Mouse (Mus musculus): ENCODE results near the gene Hormad2. TPM values are rescaled to one million over a fixed set of nuclear protein-coding genes. Genes with fewer than 3 reads are reported as not detected.

The Hormad2 gene
- 0.22 and 0.31 TPM in 2 replicates for polyA plus RNA-seq (2015; fragmentation: Nextera tagmentation; extraction: Ambion mirVana)

DNA sequence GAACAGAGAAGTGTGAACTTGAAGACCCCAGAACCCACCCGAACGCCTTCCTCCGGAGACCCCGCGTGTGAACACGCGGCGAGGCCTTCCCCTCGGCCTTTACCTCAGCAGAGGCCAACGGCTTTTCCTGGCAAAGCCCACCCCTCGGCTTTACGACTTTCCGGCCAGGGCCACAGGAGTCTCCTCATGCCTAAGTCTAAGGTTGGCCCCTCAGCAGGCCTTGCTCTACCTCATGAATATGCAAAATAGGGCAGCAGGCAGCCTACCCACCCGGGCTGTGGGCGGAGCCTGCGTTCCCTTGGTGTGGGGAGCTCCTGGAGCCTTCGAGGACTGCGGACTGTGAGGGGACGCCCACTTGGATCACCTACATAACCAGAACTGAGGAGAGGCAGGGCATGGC, at the start of gene Hormad2:
Gene Hormad2 (minus strand): TSS at position 128 of the 400 bp plus-strand sequence.
- 0 out of 2 replicates have a peak, but pooled peaks have one; percentile 19 for ATAC-seq (ENCODE audit: insufficient number of reproducible peaks, low FRiP score, low TSS enrichment, low read depth)
- 47% methylated on average over 19 of the region's 19 CpGs for WGBS
- Histone ChIP-seq H3K9me3 (no peaks in the 10 kb centered on the region), H3K4me2 (0 out of 2 replicates have a peak within 1 kb of the TSS, but pooled peaks have one; percentile 19), H3K9ac (no peak within 1 kb of the TSS), H3K4me1 (no peaks in the 10 kb centered on the region), H3K4me3 (no peak within 1 kb of the TSS), H3K36me3 (no peaks in the 10 kb centered on the region), H3K27ac (no peak within 1 kb of the TSS), H3K27me3 (no peaks in the 10 kb centered on the region)

DNA sequence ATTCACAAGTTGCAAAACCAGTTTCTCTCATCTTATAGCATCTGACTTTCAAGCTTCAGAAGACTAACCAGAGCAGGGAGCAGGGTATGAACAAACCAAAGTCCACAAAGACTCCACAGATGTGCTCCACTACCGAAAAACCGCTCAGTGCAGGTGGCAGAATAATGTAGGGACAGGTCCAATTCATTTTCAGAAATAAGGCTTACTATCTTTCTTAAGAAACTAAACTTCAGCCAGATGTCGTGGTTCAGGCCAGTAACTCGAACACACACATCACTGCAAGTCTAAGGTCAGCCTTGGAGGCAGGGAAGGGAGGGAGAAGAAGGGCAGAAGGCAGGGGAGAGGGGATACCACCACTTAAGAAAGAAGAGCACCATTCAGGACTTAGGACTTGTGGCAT, 48.3 kb upstream of the Hormad2 start:
- Histone ChIP-seq H3K9ac (no peak overlapping the region), H3K27me3 (no peaks in the 10 kb centered on the region), H3K4me3 (no peak overlapping the region), H3K4me2 (no peak overlapping the region), H3K9me3 (no peaks in the 10 kb centered on the region), H3K27ac (no peak overlapping the region), H3K4me1 (0 out of 2 replicates have a peak, but pooled peaks cover 4% of the 10 kb centered on the region), H3K36me3 (peaks cover 90% of the 10 kb centered on the region)
- WGBS, result 85% methylated on average over 4 of the region's 4 CpGs
- no peak for ATAC-seq (ENCODE audit: insufficient number of reproducible peaks, low FRiP score, low TSS enrichment, low read depth)

DNA sequence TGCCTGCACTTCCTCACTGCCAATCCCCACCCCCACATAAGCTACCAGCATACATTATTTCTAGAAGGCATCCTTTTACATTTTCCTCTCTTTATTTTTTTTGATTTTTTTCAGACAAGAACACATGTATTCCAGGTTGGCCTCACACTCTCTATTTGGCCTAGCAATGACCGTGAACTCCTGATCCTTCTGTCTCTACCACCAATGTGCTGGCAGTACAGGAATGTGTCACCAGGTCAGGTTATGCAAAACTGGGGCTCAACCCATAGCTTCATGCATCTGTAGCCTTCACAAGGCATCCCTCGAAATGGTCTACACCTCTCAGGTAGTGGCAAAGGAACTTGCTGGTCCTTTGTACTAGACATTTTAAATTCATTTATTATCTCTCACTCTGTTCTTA, 47.9 kb upstream of the Hormad2 start:
- no peak for ATAC-seq (ENCODE audit: insufficient number of reproducible peaks, low FRiP score, low TSS enrichment, low read depth)
- no peak overlapping the region for H3K4me2 ChIP-seq
- no peak overlapping the region for H3K4me3 ChIP-seq
- H3K9me3 ChIP-seq, result no peaks in the 10 kb centered on the region
- no peaks in the 10 kb centered on the region for H3K27me3 ChIP-seq
- H3K9ac ChIP-seq, result no peak overlapping the region
- H3K4me1 ChIP-seq, result 0 out of 2 replicates have a peak, but pooled peaks cover 4% of the 10 kb centered on the region
- WGBS, result 92% methylated on average over 2 of the region's 2 CpGs
- H3K27ac ChIP-seq, result no peak overlapping the region
- H3K36me3 ChIP-seq, result peaks cover 94% of the 10 kb centered on the region

DNA sequence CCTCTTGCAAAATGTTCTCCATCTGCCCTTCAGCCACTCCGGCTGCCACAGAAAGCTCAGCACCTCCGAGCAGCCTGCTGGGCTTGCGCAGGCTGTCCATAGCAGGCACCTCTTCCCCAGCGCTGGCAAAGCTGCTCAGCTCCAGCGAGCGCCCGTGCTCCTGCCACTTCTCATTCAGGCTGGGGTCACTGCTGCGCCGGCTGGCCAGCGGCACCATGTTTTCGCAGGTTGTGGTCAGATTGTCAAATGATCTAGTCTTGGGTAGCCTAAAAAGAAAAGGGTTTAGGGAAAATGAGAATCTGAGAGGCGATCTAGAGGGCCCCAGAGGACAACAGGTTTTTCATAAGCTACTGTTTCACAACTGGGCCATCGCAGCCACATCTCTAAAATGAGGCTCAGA, 47.5 kb upstream of the Hormad2 start:
- H3K4me3 ChIP-seq, result no peak overlapping the region
- 95% methylated on average over 13 of the region's 13 CpGs for WGBS
- no peak overlapping the region for H3K27ac ChIP-seq
- no peaks in the 10 kb centered on the region for H3K27me3 ChIP-seq
- peaks cover 98% of the 10 kb centered on the region for H3K36me3 ChIP-seq
- H3K4me1 ChIP-seq, result 0 out of 2 replicates have a peak, but pooled peaks cover 4% of the 10 kb centered on the region
- no peak overlapping the region for H3K4me2 ChIP-seq
- ATAC-seq (ENCODE audit: insufficient number of reproducible peaks, low FRiP score, low TSS enrichment, low read depth), result no peak
- no peaks in the 10 kb centered on the region for H3K9me3 ChIP-seq
- no peak overlapping the region for H3K9ac ChIP-seq

DNA sequence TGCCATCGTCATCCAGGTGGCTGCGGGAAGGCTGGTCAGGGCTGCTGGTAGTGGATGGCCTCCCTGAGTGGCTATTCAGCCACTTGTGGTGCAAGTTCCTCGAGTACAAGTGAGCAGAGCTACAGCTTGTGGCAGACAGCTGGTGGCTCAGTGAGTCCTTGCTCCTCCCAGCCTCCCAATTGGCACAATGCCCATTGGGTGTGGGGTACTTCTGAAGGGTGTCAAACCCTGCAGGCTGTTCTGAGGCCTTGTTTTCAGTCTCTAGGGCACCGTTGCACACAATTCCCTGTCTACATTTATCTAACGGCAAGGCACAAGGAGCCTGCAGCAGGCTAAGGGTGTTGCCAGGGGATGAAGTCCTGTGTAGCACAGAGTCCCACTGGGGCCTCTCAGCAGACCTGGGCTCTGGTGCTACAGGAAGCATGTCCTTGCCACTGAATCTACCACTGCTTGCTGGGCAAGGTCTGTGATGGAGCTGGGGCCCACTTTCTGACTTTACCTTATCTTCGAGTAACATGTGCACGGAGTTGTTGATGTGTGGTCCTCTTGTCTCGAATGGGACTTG, 46.6 kb upstream of the Hormad2 start:
- WGBS, result 82% methylated on average over 8 of the region's 8 CpGs
- Histone ChIP-seq H3K4me3 (no peak overlapping the region), H3K9ac (no peak overlapping the region), H3K9me3 (no peaks in the 10 kb centered on the region), H3K36me3 (peaks cover 99% of the 10 kb centered on the region), H3K4me1 (0 out of 2 replicates have a peak, but pooled peaks cover 4% of the 10 kb centered on the region), H3K4me2 (no peak overlapping the region), H3K27ac (no peak overlapping the region), H3K27me3 (no peaks in the 10 kb centered on the region)
- peak; percentile 71; the same call in 1 of the 2 replicates for ATAC-seq (ENCODE audit: insufficient number of reproducible peaks, low FRiP score, low TSS enrichment, low read depth)

DNA sequence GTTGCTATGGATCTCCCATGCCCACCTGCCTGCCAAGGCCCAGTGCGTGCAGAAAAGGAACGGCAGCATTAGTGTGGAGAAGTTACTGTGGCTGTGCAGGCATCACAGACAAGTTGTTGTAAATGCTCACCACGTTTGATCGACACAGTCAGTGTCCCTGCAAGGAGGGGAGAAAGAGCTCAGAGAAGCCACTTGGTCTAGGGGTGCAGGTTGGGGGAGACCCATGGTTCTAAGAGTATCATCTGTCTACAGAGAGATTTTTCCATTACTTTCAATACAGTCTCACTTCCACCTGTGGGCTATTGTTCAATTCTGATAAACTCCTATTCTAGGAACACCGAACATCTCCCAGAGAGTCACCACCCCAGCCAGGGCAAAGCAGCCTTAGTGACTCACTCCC, 43.6 kb upstream of the Hormad2 start:
- Histone ChIP-seq H3K4me3 (no peak overlapping the region), H3K27ac (no peak overlapping the region), H3K9ac (no peak overlapping the region), H3K36me3 (peaks cover 97% of the 10 kb centered on the region), H3K4me2 (no peak overlapping the region), H3K9me3 (no peaks in the 10 kb centered on the region), H3K27me3 (no peaks in the 10 kb centered on the region), H3K4me1 (0 out of 2 replicates have a peak, but pooled peaks cover 4% of the 10 kb centered on the region)
- WGBS, result 92% methylated on average over 5 of the region's 5 CpGs
- ATAC-seq (ENCODE audit: insufficient number of reproducible peaks, low FRiP score, low TSS enrichment, low read depth), result no peak

DNA sequence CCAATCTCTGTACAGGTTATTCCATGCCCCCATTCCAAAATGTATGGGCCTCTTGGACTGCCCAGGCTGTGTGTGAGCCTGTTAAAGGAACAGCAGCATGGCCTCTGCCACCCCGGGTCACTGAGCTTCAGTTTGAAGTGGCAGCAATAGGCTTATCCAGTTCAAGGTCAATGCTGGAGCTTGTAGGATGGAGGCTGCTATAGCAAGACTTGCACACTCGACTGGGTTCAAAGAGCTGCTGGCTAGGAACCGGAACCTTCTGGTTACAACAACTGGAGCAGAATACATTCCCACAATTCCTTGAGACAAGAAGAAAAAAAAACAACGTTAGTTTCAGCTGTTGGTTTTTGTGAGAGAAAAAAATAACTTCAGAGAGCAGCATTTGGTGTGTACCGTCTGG, 41.7 kb upstream of the Hormad2 start:
- no peak overlapping the region for H3K4me2 ChIP-seq
- no peak overlapping the region for H3K9ac ChIP-seq
- no peaks in the 10 kb centered on the region for H3K9me3 ChIP-seq
- 93% methylated on average over 5 of the region's 5 CpGs for WGBS
- peaks cover 91% of the 10 kb centered on the region for H3K36me3 ChIP-seq
- H3K27ac ChIP-seq, result no peak overlapping the region
- no peaks in the 10 kb centered on the region for H3K27me3 ChIP-seq
- H3K4me3 ChIP-seq, result no peak overlapping the region
- ATAC-seq (ENCODE audit: insufficient number of reproducible peaks, low FRiP score, low TSS enrichment, low read depth), result no peak
- H3K4me1 ChIP-seq, result 0 out of 2 replicates have a peak, but pooled peaks cover 3% of the 10 kb centered on the region

DNA sequence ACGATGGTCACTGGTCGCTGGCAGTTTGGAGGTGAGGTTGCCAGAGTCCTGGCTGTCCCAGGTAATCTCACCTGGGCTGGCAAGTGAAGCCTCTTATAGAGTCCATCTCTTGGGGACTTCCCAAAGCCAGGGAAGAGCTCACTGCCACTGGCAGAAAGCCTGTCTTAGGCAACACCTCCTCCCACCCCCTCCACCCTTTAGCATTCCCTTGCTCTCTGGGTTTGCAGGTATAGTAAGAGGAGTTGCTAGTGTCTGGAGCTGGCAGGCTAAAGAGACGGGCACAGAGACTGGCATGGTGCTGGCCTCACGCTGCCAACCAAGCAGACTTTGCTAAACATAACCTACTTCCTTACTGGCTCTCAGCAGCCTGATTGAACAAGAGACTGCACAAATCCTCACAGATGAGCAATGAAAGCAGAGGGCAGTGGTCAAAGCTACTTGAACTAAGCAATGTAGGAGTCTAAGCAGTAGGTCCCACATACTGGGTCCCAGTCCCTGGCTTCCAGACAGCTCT, 35.3 kb upstream of the Hormad2 start:
- peaks cover 28% of the 10 kb centered on the region for H3K36me3 ChIP-seq
- no peak overlapping the region for H3K4me2 ChIP-seq
- H3K4me3 ChIP-seq, result no peak overlapping the region
- no peak overlapping the region for H3K27ac ChIP-seq
- H3K4me1 ChIP-seq, result no peaks in the 10 kb centered on the region
- H3K9ac ChIP-seq, result no peak overlapping the region
- 90% methylated on average over 4 of the region's 4 CpGs for WGBS
- H3K9me3 ChIP-seq, result no peaks in the 10 kb centered on the region
- no peaks in the 10 kb centered on the region for H3K27me3 ChIP-seq
- no peak for ATAC-seq (ENCODE audit: insufficient number of reproducible peaks, low FRiP score, low TSS enrichment, low read depth)

DNA sequence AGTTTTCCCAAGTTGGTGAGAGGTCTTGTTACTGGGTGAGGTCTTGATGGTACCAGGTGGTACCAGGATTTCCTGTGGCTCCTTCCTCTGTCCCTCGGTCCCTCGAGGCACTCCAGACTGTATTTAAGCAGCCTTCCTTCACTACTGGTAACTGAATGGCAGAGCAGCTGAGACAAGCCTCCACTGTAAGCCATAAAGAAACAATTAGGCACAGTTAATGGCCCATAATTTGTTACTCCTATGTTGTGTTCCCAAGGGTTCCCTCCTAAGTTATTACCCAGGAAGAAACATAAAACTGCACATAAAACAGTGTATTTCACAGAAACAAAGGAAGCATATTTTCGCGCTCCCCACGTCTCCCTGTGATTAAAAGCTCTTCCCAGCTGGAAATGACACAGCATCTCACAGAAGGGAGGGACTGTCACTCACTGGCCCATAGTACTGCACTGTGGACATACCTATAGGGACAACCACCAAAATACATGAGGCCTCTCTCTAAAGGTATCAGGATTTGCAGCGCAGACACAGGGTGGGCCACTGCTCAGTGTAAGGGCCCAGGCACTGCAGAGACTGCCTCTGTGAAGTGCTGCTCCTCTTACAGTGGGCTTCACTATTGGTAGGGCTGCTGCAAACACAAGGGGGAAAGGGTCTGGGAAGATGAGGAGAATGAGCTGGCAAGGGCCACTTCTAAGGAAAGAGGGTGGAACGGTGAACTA, 31.7 kb upstream of the Hormad2 start:
- Histone ChIP-seq H3K36me3 (no peaks in the 10 kb centered on the region; the same call in 1 of the 2 replicates), H3K4me1 (no peaks in the 10 kb centered on the region), H3K4me2 (no peak overlapping the region), H3K9me3 (no peaks in the 10 kb centered on the region), H3K4me3 (no peak overlapping the region), H3K27me3 (no peaks in the 10 kb centered on the region), H3K9ac (no peak overlapping the region), H3K27ac (no peak overlapping the region; the same call in 1 of the 2 replicates)
- WGBS, result 36% methylated on average over 7 of the region's 7 CpGs
- ATAC-seq (ENCODE audit: insufficient number of reproducible peaks, low FRiP score, low TSS enrichment, low read depth), result no peak

DNA sequence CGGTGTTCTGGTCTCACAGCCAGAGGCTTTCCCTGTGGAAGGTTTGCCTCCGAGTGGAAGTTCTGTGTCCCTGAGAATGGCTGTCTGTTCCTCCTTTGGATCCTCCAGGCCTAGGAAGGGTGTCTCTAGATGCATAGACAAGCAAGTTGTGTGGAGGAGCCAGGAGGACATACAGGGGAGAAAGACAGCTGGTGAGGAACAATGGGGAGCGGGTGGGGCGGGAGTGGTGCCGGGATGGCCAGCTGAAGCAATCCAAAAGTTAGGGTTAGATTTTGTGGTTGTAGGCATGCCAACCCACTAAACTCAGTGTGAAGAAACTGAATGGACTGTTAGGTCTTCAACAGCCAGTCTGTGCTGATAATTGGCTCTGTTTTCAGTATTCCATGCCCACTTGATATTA, 30.8 kb upstream of the Hormad2 start:
- no peaks in the 10 kb centered on the region for H3K4me1 ChIP-seq
- H3K36me3 ChIP-seq, result no peaks in the 10 kb centered on the region; the same call in 1 of the 2 replicates
- no peak overlapping the region for H3K4me2 ChIP-seq
- H3K4me3 ChIP-seq, result no peak overlapping the region
- WGBS, result 68% methylated on average over 5 of the region's 5 CpGs
- H3K9me3 ChIP-seq, result no peaks in the 10 kb centered on the region
- H3K27me3 ChIP-seq, result no peaks in the 10 kb centered on the region
- no peak overlapping the region for H3K9ac ChIP-seq
- ATAC-seq (ENCODE audit: insufficient number of reproducible peaks, low FRiP score, low TSS enrichment, low read depth), result no peak
- H3K27ac ChIP-seq, result no peak overlapping the region

DNA sequence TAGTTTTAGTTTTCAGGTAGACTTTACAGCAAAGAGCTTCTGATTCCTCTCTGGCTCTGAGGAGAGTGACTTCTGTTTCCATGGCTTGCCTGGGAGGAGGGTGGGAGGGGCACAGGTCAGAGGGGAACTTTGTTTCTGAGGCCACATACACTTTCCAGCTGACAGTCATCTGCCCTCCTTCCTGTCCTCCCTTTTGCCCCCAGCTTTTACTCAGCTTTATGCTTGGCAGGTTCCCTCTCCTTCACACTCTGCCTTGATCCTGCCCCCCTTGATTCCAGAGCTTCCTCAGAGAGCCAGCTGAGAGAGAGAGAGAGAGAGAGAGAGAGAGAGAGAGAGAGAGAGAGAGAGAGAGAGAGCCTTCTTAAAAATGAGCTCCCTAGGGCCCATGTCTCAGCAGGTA, 30.3 kb upstream of the Hormad2 start:
- no peak for ATAC-seq (ENCODE audit: insufficient number of reproducible peaks, low FRiP score, low TSS enrichment, low read depth)
- no peak overlapping the region for H3K4me3 ChIP-seq
- no peaks in the 10 kb centered on the region for H3K4me1 ChIP-seq
- H3K27me3 ChIP-seq, result no peaks in the 10 kb centered on the region
- H3K27ac ChIP-seq, result no peak overlapping the region
- H3K36me3 ChIP-seq, result no peaks in the 10 kb centered on the region
- H3K9me3 ChIP-seq, result no peaks in the 10 kb centered on the region
- H3K9ac ChIP-seq, result no peak overlapping the region
- no peak overlapping the region for H3K4me2 ChIP-seq

DNA sequence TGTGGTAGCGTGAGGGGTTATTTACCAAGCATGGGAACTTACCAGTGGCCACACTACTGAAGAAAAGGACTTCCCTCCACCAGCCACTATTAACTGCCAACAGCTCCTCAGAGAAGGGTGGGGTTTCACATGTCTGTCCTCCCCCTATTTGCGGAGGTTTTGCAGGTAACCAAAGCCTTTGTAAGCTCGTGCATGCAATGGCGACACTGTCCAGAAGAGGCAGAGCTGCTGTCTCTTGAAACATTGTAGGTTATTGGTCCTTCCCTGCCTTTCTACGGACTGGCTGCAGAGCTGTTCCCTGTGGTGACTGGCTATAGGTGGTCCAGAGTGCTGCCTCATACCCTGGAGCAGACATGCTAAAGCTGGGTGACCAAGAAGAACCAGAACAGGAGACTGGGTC, 28.2 kb upstream of the Hormad2 start:
- no peaks in the 10 kb centered on the region for H3K9me3 ChIP-seq
- no peak overlapping the region for H3K4me2 ChIP-seq
- no peak overlapping the region for H3K27ac ChIP-seq
- no peaks in the 10 kb centered on the region for H3K27me3 ChIP-seq
- H3K4me1 ChIP-seq, result no peaks in the 10 kb centered on the region
- H3K36me3 ChIP-seq, result no peaks in the 10 kb centered on the region
- H3K4me3 ChIP-seq, result no peak overlapping the region
- H3K9ac ChIP-seq, result no peak overlapping the region
- ATAC-seq (ENCODE audit: insufficient number of reproducible peaks, low FRiP score, low TSS enrichment, low read depth), result no peak
- 61% methylated on average over 5 of the region's 5 CpGs for WGBS

All from limb, embryonic 15.5 days (tissue).